Mouse (Mus musculus) megakaryocyte, embryonic 14.5 days (primary cell): Measurements from ENCODE around the gene Amh.

Experiments used
- FLI1 ChIP-seq: IDR thresholded peaks from 2 replicates; pipeline ENCODE4 v1.6.1; 2012; ENCODE audit warnings: low read length, inconsistent platforms, mixed read lengths
- GATA1 ChIP-seq: IDR thresholded peaks from 3 replicates; pipeline ENCODE4 v1.6.1; 2012; ENCODE audit warnings: mixed read lengths, low read length, inconsistent platforms, borderline replicate concordance

- TF ChIP-seq GATA1 (no peak), FLI1 (no peak)
These were observed 40.7 kb downstream of the Amh start for GRCm38 (mm10) chr10:80845732-80846131.
